Mouse (Mus musculus) spleen, adult 2 months (tissue): ENCODE results near the gene Anapc7. TPM values are rescaled to one million over a fixed set of nuclear protein-coding genes. Genes with fewer than 3 reads are reported as not detected.

Experiments used
- DNase-seq, 2 experiments: peaks; one replicate each; pipeline versions ENCODE4 v3.0.0 to v3.0.0-alpha.2; 2012 to 2021; ENCODE audit warnings: low spot score in 2 of 2, low read depth in 1 of 2
- H3K27ac ChIP-seq: fragments of 200-500 bp; 2 replicates; pipeline ENCODE4 v1.5.1; 2012; ENCODE audit warnings: low read length, inconsistent platforms; ENCODE audit not compliant: insufficient read depth
- H3K27me3 ChIP-seq: fragments of 200-500 bp; 2 replicates; pipeline ENCODE4 v1.6.1; 2012; ENCODE audit warnings: mild to moderate bottlenecking, moderate library complexity, low read length, inconsistent platforms; ENCODE audit not compliant: control insufficient read depth, insufficient read depth
- H3K36me3 ChIP-seq: fragments of 200-500 bp; 2 replicates; pipeline ENCODE4 v1.6.1; 2012; ENCODE audit warnings: mild to moderate bottlenecking, low read length, inconsistent platforms; ENCODE audit not compliant: control insufficient read depth, insufficient read depth
- H3K4me1 ChIP-seq: fragments of 200-500 bp; 2 replicates; pipeline ENCODE4 v1.6.1; 2011; ENCODE audit warnings: inconsistent platforms; ENCODE audit not compliant: control insufficient read depth, insufficient read depth, insufficient read length
- H3K4me3 ChIP-seq: fragments of 200-500 bp; 2 replicates; pipeline ENCODE4 v1.5.1; 2011; ENCODE audit warnings: mild to moderate bottlenecking, inconsistent platforms; ENCODE audit not compliant: insufficient read depth, insufficient read length; ENCODE audit errors: extremely low read depth
- CTCF ChIP-seq: fragments of 200-500 bp; IDR thresholded peaks from 2 replicates; pipeline ENCODE4 v1.5.1; 2011; ENCODE audit warnings: mild to moderate bottlenecking, inconsistent platforms; ENCODE audit not compliant: insufficient read depth, insufficient read length, insufficient replicate concordance; ENCODE audit errors: extremely low read depth
- POLR2A ChIP-seq: fragments of 200-500 bp; IDR thresholded peaks from 2 replicates; pipeline ENCODE4 v1.6.1; 2011; ENCODE audit warnings: low read depth, low read length, inconsistent platforms
- WGBS: fragments of 180-500 bp; shearing (Covaris S2); methylation state at CpG from one replicate; pipeline ENCODE4 v1.1.7; 2018; 5-methylcytosine and 5-hydroxymethylcytosine counted together
- polyA plus RNA-seq: library from polyadenylated mRNA; depleted of rRNA; stranded (reverse); fragments of >200 nt; gene quantifications from 2 replicates; pipeline ENCODE4 v1.2.3, GENCODE M21; 2012

The Anapc7 gene
- polyA plus RNA-seq, 1 experiment = 18.0 TPM

GRCm38 (mm10) chr5:122458066-122458465, 36.6 kb downstream of the Anapc7 start:
- Histone ChIP-seq H3K4me3 (no peak overlapping the region), H3K27ac (no peak overlapping the region), H3K27me3 (no peaks in the 10 kb centered on the region), H3K4me1 (no peaks in the 10 kb centered on the region), H3K36me3 (peaks cover 66% of the 10 kb centered on the region)
- no peak for DNase-seq
- TF ChIP-seq POLR2A (no peak), CTCF (no peak)
- WGBS = 86% methylated on average over 4 of the region's 4 CpGs

GRCm38 (mm10) chr5:122459335-122459734, 37.8 kb downstream of the Anapc7 start:
- no peaks in the 10 kb centered on the region for H3K4me1 ChIP-seq
- no peak overlapping the region for H3K4me3 ChIP-seq
- no peak overlapping the region for H3K27ac ChIP-seq
- TF ChIP-seq CTCF (no peak), POLR2A (no peak)
- no peaks in the 10 kb centered on the region for H3K27me3 ChIP-seq
- H3K36me3 ChIP-seq = peaks cover 64% of the 10 kb centered on the region
- DNase-seq = no peak
- 95% methylated on average over 5 of the region's 5 CpGs for WGBS

GRCm38 (mm10) chr5:122460656-122461055, 39.2 kb downstream of the Anapc7 start:
- DNase-seq = no peak
- Histone ChIP-seq H3K4me3 (no peak overlapping the region), H3K27ac (no peak overlapping the region), H3K27me3 (no peaks in the 10 kb centered on the region), H3K36me3 (peaks cover 59% of the 10 kb centered on the region), H3K4me1 (no peaks in the 10 kb centered on the region)
- no peak for TF ChIP-seq CTCF
- no peak for TF ChIP-seq POLR2A
- 93% methylated on average over 11 of the region's 11 CpGs for WGBS

DNA sequence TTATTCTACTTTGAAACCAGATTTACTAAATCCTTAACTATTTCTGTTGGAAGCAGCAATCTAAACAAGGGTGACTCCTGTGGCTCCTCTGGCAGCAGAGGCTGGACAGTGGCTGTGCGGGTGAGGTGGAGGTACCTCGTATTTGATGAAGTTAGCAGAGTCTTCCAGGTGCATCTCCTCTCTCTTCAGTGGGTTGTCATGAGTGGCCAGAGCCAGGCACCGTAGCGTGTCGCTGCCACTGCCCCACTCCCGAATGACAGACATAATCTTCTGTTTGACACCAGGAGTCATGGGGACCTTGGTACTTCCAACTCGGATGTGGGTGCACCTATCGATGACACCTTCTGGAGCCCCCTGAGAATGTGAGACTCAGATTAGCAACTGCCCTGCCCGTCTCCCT, 39.9 kb downstream of the Anapc7 start:
- no peaks in the 10 kb centered on the region for H3K27me3 ChIP-seq
- no peaks in the 10 kb centered on the region for H3K4me1 ChIP-seq
- no peak overlapping the region for H3K27ac ChIP-seq
- DNase-seq = no peak
- H3K4me3 ChIP-seq = no peak overlapping the region
- TF ChIP-seq CTCF (no peak), POLR2A (no peak)
- WGBS = 95% methylated on average over 9 of the region's 9 CpGs
- H3K36me3 ChIP-seq = peaks cover 61% of the 10 kb centered on the region

DNA sequence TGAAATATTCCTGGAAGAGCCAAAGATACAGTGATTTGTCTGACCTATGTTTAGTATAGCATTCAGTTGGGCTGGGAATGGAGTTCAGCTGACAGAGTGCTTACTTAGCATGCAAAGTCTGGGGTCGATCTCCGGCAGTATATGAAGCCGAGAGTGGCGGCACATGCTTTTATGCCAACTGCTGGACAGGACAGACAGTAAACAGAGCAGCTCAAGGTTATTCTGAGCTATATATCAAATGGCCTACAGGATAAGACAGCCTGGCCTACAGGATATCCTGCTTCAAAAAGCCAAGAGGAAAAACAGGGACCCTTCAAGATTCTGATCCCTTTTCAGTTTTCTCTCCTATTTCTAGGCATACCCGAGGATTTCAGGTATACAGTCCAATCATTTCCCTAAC, 50.2 kb downstream of the Anapc7 start:
- Histone ChIP-seq H3K36me3 (peaks cover 46% of the 10 kb centered on the region), H3K4me1 (no peaks in the 10 kb centered on the region), H3K27me3 (no peaks in the 10 kb centered on the region), H3K4me3 (no peak overlapping the region), H3K27ac (no peak overlapping the region)
- no peak for DNase-seq
- 85% methylated on average over 5 of the region's 5 CpGs for WGBS
- TF ChIP-seq POLR2A (no peak), CTCF (no peak)

GRCm38 (mm10) chr5:122474643-122475363, 53.3 kb downstream of the Anapc7 start:
- no peak overlapping the region for H3K27ac ChIP-seq
- no peaks in the 10 kb centered on the region for H3K27me3 ChIP-seq
- TF ChIP-seq POLR2A (no peak), CTCF (no peak)
- H3K4me3 ChIP-seq = no peak overlapping the region
- no peak for DNase-seq
- peaks cover 26% of the 10 kb centered on the region for H3K36me3 ChIP-seq
- H3K4me1 ChIP-seq = no peaks in the 10 kb centered on the region
- WGBS = 77% methylated on average over 4 of the region's 4 CpGs

DNA sequence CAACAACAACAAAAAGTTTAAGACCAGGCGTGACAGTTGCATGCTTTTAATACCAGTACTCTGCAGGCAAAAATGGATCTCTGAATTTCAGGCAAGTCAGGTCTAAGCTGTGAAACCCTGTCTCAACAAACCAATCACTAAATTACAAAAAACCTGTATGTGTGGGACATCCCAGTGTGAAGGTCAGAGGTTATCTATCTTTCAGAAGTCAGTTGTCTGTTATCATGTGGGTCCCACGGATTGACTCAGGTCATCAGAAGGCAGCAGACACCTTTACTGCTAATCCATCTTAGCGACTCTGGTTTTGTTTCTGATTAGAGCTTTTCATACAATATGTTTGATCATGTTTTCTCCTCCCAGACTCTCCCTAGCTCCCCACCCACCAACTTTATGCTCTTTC, 54.6 kb downstream of the Anapc7 start:
- Histone ChIP-seq H3K27me3 (no peaks in the 10 kb centered on the region), H3K27ac (no peak overlapping the region), H3K36me3 (peaks cover 16% of the 10 kb centered on the region), H3K4me1 (no peaks in the 10 kb centered on the region), H3K4me3 (no peak overlapping the region)
- WGBS = 82% methylated on average over 3 of the region's 3 CpGs
- TF ChIP-seq CTCF (no peak), POLR2A (no peak)
- no peak for DNase-seq
